ENCODE assay signal across 22 mouse cellular contexts in genomic region chr7:47116666-47117065, GRCm38 (mm10). TPM values are rescaled to one million over a fixed set of nuclear protein-coding genes. Genes with fewer than 3 reads are reported as not detected.
DNase-seq lines count a peak whose midpoint lies in the region.
"Had no signal": no experiment of that assay in that cellular context is flagged by ENCODE, and none has a peak within 500 bp of the region (broad histone marks: within the 10 kb centered on the region; RNA-seq: fewer than 3 reads in every experiment).

No protein-coding gene starts in this region.

- peak; percentile 38 for DNase-seq in layer of hippocampus, adult 9-11 months
- DNase-seq in layer of hippocampus, adult 18-20 months (ENCODE audit: low spot score in 2 of 2), result no peak
- peak; percentile 67 to 76 for DNase-seq in cerebellum, adult 18-20 months
- peak; percentile 57 for DNase-seq in cerebellum, adult 8-10 months
- DNase-seq in cerebellum, postnatal 25 days, result peak; percentile 72 to 82
- no peak for DNase-seq in kidney, postnatal 10 days
- DNase-seq in adrenal gland, postnatal 4 days (ENCODE audit: low spot score in 2 of 2), result no peak
- DNase-seq: adrenal gland, postnatal 25 days; B cell, adult 2 months; embryo, embryonic 11 days; gastrocnemius, postnatal 10 days; heart, postnatal 14 days; kidney, adult 18-20 months; kidney, postnatal 4 days; liver, embryonic 13.5 days; lung, adult 18-20 months; lung, postnatal 4 days; right cerebral cortex, postnatal 4 days; thymus, adult 18-20 months; thymus, postnatal 25 days had no signal

RNA-seq across cellular contexts. Expression of gene Ptpn5, which starts 16.8 kb away (rescaled TPM):
- total RNA-seq in layer of hippocampus, adult 18-20 months (2021), result 100 to 1,000 TPM; 102 to 103 TPM
- total RNA-seq in adrenal gland, postnatal 4 days (2021), result 1 to 10 TPM; 2.0 to 2.1 TPM
- total RNA-seq: granulocyte monocyte progenitor cell, adult 5-6 weeks; heart, postnatal 14 days; monocyte, adult 5-6 weeks had no signal

Comparison
In these comparisons a context has a peak if more than half of its experiments do, and no peak if none do; other contexts are left out.
1. DNase-seq: peak in layer of hippocampus, adult 9-11 months (single experiment), cerebellum, adult 18-20 months (2 of 2), cerebellum, adult 8-10 months (single experiment) and cerebellum, postnatal 25 days (2 of 2); none in layer of hippocampus, adult 18-20 months (0 of 2), kidney, postnatal 10 days (single experiment) and adrenal gland, postnatal 4 days (0 of 2).
2. RNA of gene Ptpn5, which starts 16.8 kb away (total RNA-seq): 102 to 103 TPM in layer of hippocampus, adult 18-20 months; 2.0 to 2.1 TPM in adrenal gland, postnatal 4 days; every median in the first group is over 10 times any median in the second.